Mouse (Mus musculus) small intestine, adult 2 months (tissue): ENCODE measurements around the gene Wnt11. TPM values are rescaled to one million over a fixed set of nuclear protein-coding genes. Genes with fewer than 3 reads are reported as not detected.

Experiments used
- H3K27ac ChIP-seq: fragments of 200-500 bp; 2 replicates; pipeline ENCODE4 v1.5.1; 2012; ENCODE audit warnings: low read depth, low read length, control low read depth, inconsistent platforms; ENCODE audit not compliant: insufficient read depth
- H3K27me3 ChIP-seq: fragments of 200-500 bp; 2 replicates; pipeline ENCODE4 v1.6.1; 2012; ENCODE audit warnings: mild to moderate bottlenecking, moderate library complexity, low read length, inconsistent platforms; ENCODE audit not compliant: control insufficient read depth, insufficient read depth
- H3K36me3 ChIP-seq: fragments of 200-500 bp; 2 replicates; pipeline ENCODE4 v1.6.1; 2012; ENCODE audit warnings: mild to moderate bottlenecking, low read length, control low read depth, inconsistent platforms; ENCODE audit not compliant: control insufficient read depth, insufficient read depth
- H3K4me1 ChIP-seq: fragments of 200-500 bp; 2 replicates; pipeline ENCODE4 v1.6.1; 2012; ENCODE audit warnings: low read length, inconsistent platforms, mixed read lengths; ENCODE audit not compliant: control insufficient read depth, insufficient read depth, insufficient read length
- H3K4me3 ChIP-seq: fragments of 200-500 bp; 2 replicates; pipeline ENCODE4 v1.5.1; 2012; ENCODE audit warnings: low read depth, mild to moderate bottlenecking, control low read depth, inconsistent platforms, low read length, moderate library complexity
- CTCF ChIP-seq: fragments of 200-500 bp; IDR thresholded peaks from 2 replicates; pipeline ENCODE4 v1.5.1; 2012; ENCODE audit warnings: low read depth, mild to moderate bottlenecking, control low read depth, inconsistent platforms, low read length, moderate library complexity, mixed read lengths; ENCODE audit not compliant: insufficient replicate concordance, insufficient read length; ENCODE audit errors: extremely low read depth
- POLR2A ChIP-seq: fragments of 200-500 bp; IDR thresholded peaks from 2 replicates; pipeline ENCODE4 v1.6.1; 2012; ENCODE audit warnings: low read depth, mild to moderate bottlenecking, control low read depth, inconsistent platforms, low read length, moderate library complexity
- WGBS: fragments of 180-500 bp; shearing (Covaris S2); methylation state at CpG from one replicate; pipeline ENCODE4 v1.1.7; 2018; 5-methylcytosine and 5-hydroxymethylcytosine counted together
- polyA plus RNA-seq: library from polyadenylated mRNA; depleted of rRNA; stranded (reverse); fragments of >200 nt; gene quantifications from 2 replicates; pipeline ENCODE4 v1.2.3, GENCODE M21; 2012; rRNA removed

Gene Wnt11
- 2.8 and 18.6 TPM in 2 replicates for polyA plus RNA-seq

- no peaks in the 10 kb centered on the region for H3K36me3 ChIP-seq
- TF ChIP-seq POLR2A, result no peak
- peak within 1 kb of the TSS; percentile 63 for H3K4me3 ChIP-seq
- H3K27ac ChIP-seq, result no peak within 1 kb of the TSS
- H3K27me3 ChIP-seq, result peaks cover 59% of the 10 kb centered on the region
- under 1% methylated on average over 66 of the region's 66 CpGs for WGBS
- peaks cover 32% of the 10 kb centered on the region for H3K4me1 ChIP-seq
These were observed at the start of gene Wnt11 for GRCm38 (mm10) chr7:98834711-98835321. Gene Wnt11 (plus strand): TSS chr7:98835112.

GRCm38 (mm10) chr7:98786792-98787612 lies 47.9 kb upstream of the Wnt11 start:
- no peaks in the 10 kb centered on the region for H3K36me3 ChIP-seq
- peaks cover 10% of the 10 kb centered on the region; the same call in 1 of the 2 replicates for H3K4me1 ChIP-seq
- no peak for TF ChIP-seq POLR2A
- TF ChIP-seq CTCF, result no peak
- no peak overlapping the region for H3K4me3 ChIP-seq
- 27% methylated on average over 11 of the region's 11 CpGs for WGBS
- no peaks in the 10 kb centered on the region; the same call in 1 of the 2 replicates for H3K27me3 ChIP-seq
- no peak overlapping the region for H3K27ac ChIP-seq

DNA sequence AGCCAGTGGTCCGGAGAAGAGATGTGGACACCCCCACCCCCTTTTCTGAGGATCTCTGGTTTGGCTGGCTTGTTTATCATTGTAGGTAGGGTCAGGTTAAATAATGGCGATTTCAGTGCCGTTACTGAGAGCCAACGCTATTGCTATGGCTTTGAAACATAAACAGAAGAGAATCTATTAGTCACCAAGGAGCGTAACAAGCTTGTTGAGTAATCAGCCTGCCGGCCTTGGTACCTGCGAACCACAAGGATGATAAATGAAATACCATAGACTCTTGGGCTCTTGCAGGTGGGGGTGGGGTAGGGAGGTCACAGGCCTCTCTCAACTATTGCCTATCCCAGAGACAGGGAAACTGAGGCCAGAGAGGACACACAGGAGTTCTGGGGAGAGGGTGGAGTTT lies 46.2 kb upstream of the Wnt11 start:
- Histone ChIP-seq H3K4me3 (no peak overlapping the region), H3K27me3 (no peaks in the 10 kb centered on the region; the same call in 1 of the 2 replicates), H3K4me1 (peaks cover 10% of the 10 kb centered on the region; the same call in 1 of the 2 replicates), H3K36me3 (no peaks in the 10 kb centered on the region), H3K27ac (no peak overlapping the region)
- TF ChIP-seq CTCF (no peak), POLR2A (no peak)
- WGBS, result 34% methylated on average over 7 of the region's 7 CpGs

GRCm38 (mm10) chr7:98789121-98789520 lies 45.8 kb upstream of the Wnt11 start:
- Histone ChIP-seq H3K27ac (no peak overlapping the region), H3K4me3 (no peak overlapping the region), H3K27me3 (no peaks in the 10 kb centered on the region; the same call in 1 of the 2 replicates), H3K4me1 (peaks cover 8% of the 10 kb centered on the region; the same call in 1 of the 2 replicates), H3K36me3 (no peaks in the 10 kb centered on the region)
- TF ChIP-seq POLR2A (no peak), CTCF (no peak)
- WGBS, result 58% methylated on average over 4 of the region's 4 CpGs

DNA sequence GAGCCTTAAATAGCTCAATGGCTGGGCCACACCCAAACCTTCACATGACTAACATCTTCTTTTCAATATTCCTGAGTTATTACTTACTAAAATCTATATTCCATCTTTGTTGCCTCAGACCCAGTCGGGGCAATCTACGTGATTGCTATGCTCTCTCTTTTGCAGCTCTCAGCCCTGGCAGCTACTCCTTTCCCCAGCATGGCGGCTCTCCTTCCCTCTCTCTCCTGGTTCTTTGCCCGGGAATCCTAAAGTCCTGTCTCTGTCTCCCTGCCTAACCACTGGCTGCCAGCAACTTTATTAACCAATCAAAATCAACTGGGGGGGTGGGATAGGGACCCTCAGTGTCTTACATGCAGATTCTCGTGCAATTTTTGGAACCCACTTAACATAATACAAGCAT lies 43.0 kb upstream of the Wnt11 start:
- Histone ChIP-seq H3K4me1 (peaks cover 5% of the 10 kb centered on the region; the same call in 1 of the 2 replicates), H3K27me3 (no peaks in the 10 kb centered on the region; the same call in 1 of the 2 replicates), H3K4me3 (no peak overlapping the region), H3K36me3 (no peaks in the 10 kb centered on the region), H3K27ac (no peak overlapping the region)
- 76% methylated on average over 5 of the region's 5 CpGs for WGBS
- TF ChIP-seq CTCF, result no peak

- no peak overlapping the region for H3K4me3 ChIP-seq
- peaks cover 3% of the 10 kb centered on the region; the same call in 1 of the 2 replicates for H3K4me1 ChIP-seq
- no peaks in the 10 kb centered on the region for H3K27me3 ChIP-seq
- no peaks in the 10 kb centered on the region for H3K36me3 ChIP-seq
- no peak overlapping the region for H3K27ac ChIP-seq
- 56% methylated on average over 5 of the region's 5 CpGs for WGBS
- TF ChIP-seq CTCF (no peak), POLR2A (no peak)
These were observed 41.1 kb upstream of the Wnt11 start for GRCm38 (mm10) chr7:98793811-98794210.

- TF ChIP-seq CTCF (no peak), POLR2A (no peak)
- Histone ChIP-seq H3K4me3 (no peak overlapping the region), H3K27ac (no peak overlapping the region), H3K4me1 (no peaks in the 10 kb centered on the region), H3K36me3 (no peaks in the 10 kb centered on the region), H3K27me3 (no peaks in the 10 kb centered on the region)
- 87% methylated on average over 3 of the region's 3 CpGs for WGBS
These were observed 40.5 kb upstream of the Wnt11 start for GRCm38 (mm10) chr7:98794444-98794843.
